In the genomic region with DNA sequence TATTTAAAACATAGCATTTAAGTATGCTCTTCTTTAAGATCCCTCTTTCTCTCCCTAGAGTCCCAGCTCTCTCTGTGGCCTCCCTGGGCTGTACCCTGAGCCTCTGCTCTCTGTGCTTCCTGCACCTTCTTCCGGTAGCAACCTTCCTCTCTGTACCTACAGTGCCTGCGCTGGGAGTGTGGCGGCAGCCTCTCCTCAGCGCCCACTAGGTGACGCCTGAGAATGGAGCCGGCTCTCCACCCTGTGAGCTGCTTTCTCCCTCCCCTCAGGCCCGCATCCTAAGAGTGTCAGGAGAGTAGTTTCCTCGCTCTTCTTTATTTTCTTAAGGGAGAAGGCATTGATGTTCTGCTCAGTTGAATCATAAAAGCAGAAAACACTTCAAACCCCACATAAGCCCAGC, we compare ENCODE assay signal across 8 mouse cellular contexts. TPM values are rescaled to one million over a fixed set of nuclear protein-coding genes. Genes with fewer than 3 reads are reported as not detected.
DNase-seq lines count a peak whose midpoint lies in the region; ATAC-seq lines count a peak whose summit lies in the region.
"Had no signal": no experiment of that assay in that cellular context is flagged by ENCODE, and none has a peak within 500 bp of the region (broad histone marks: within the 10 kb centered on the region; RNA-seq: fewer than 3 reads in every experiment).

No protein-coding gene starts in this region.

- H3K27ac ChIP-seq in neural tube, embryonic 11.5 days (ENCODE audit: low read depth, low read length): no peak overlapping the region
- no peak overlapping the region for H3K27ac ChIP-seq in hindbrain, embryonic 13.5 days
- no peak overlapping the region for H3K27ac ChIP-seq in neural tube, embryonic 14.5 days (ENCODE audit: low read depth, low read length)
- H3K27ac ChIP-seq: lung, embryonic 15.5 days had no signal

- WGBS in neural tube, embryonic 11.5 days: 10% methylated on average over 8 of the region's 8 CpGs
- 7% methylated on average over 8 of the region's 8 CpGs for WGBS in hindbrain, embryonic 13.5 days
- 11% methylated on average over 8 of the region's 8 CpGs for WGBS in neural tube, embryonic 14.5 days

- no peak for ATAC-seq in neural tube, embryonic 11.5 days (ENCODE audit: insufficient read depth, low FRiP score, low TSS enrichment)
- peak; percentile 63 for ATAC-seq in hindbrain, embryonic 13.5 days (ENCODE audit: low FRiP score)
- peak; percentile 96 for ATAC-seq in neural tube, embryonic 14.5 days (ENCODE audit: low read depth)
- ATAC-seq in erythroblast, adult 5-6 weeks (replicated peaks; ENCODE audit: low FRiP score, poor library complexity, severe bottlenecking): no peak

- no peak overlapping the region for H3K4me2 ChIP-seq in neural tube, embryonic 11.5 days (ENCODE audit: low read depth)
- H3K4me2 ChIP-seq in hindbrain, embryonic 13.5 days: no peak overlapping the region
- no peak overlapping the region for H3K4me2 ChIP-seq in neural tube, embryonic 14.5 days (ENCODE audit: low read depth, low read length)
- H3K4me2 ChIP-seq: lung, embryonic 15.5 days had no signal

- H3K9me3 ChIP-seq in neural tube, embryonic 11.5 days (ENCODE audit: control insufficient read depth, low read length): no peaks in the 10 kb centered on the region
- H3K9me3 ChIP-seq in hindbrain, embryonic 13.5 days: no peaks in the 10 kb centered on the region
- H3K9me3 ChIP-seq in neural tube, embryonic 14.5 days (ENCODE audit: control insufficient read depth, low read length): no peaks in the 10 kb centered on the region
- H3K9me3 ChIP-seq: lung, embryonic 15.5 days had no signal

- H3K27me3 ChIP-seq in neural tube, embryonic 11.5 days (ENCODE audit: control insufficient read depth, insufficient read depth, low read length): no peaks in the 10 kb centered on the region
- H3K27me3 ChIP-seq in hindbrain, embryonic 13.5 days: no peaks in the 10 kb centered on the region
- H3K27me3 ChIP-seq in neural tube, embryonic 14.5 days (ENCODE audit: control insufficient read depth, insufficient read depth, low read length): no peaks in the 10 kb centered on the region
- H3K27me3 ChIP-seq: lung, embryonic 15.5 days had no signal

- H3K36me3 ChIP-seq in neural tube, embryonic 11.5 days (ENCODE audit: control insufficient read depth, insufficient read depth, low read length): no peaks in the 10 kb centered on the region
- H3K36me3 ChIP-seq in hindbrain, embryonic 13.5 days: no peaks in the 10 kb centered on the region
- H3K36me3 ChIP-seq in neural tube, embryonic 14.5 days (ENCODE audit: control insufficient read depth, insufficient read depth, low read length): no peaks in the 10 kb centered on the region
- H3K36me3 ChIP-seq: lung, embryonic 15.5 days had no signal

- DNase-seq in neural tube, embryonic 11.5 days (ENCODE audit: low spot score): peak; percentile 43
- no peak for DNase-seq in neural tube, embryonic 10.5 days (ENCODE audit: extremely low spot score, low spot score)
- peak; percentile 12 for DNase-seq in embryo, embryonic 9.5 days (ENCODE audit: extremely low spot score)
- DNase-seq in layer of hippocampus, postnatal 10 days (ENCODE audit: low spot score in 2 of 2): peak; percentile 34 to 56

- no peak overlapping the region for H3K4me3 ChIP-seq in neural tube, embryonic 11.5 days (ENCODE audit: low read depth, low read length)
- no peak overlapping the region for H3K4me3 ChIP-seq in hindbrain, embryonic 13.5 days
- H3K4me3 ChIP-seq in neural tube, embryonic 14.5 days (ENCODE audit: low read depth, low read length): no peak overlapping the region
- H3K4me3 ChIP-seq: lung, embryonic 15.5 days had no signal

- no peaks in the 10 kb centered on the region for H3K4me1 ChIP-seq in neural tube, embryonic 11.5 days (ENCODE audit: control insufficient read depth, insufficient read depth, low read length)
- H3K4me1 ChIP-seq in hindbrain, embryonic 13.5 days (replicated peaks): no peaks in the 10 kb centered on the region
- H3K4me1 ChIP-seq in neural tube, embryonic 14.5 days (ENCODE audit: control insufficient read depth, insufficient read depth, low read length): no peaks in the 10 kb centered on the region; the same call in 1 of the 2 replicates
- H3K4me1 ChIP-seq: lung, embryonic 15.5 days had no signal

- no peak overlapping the region for H3K9ac ChIP-seq in neural tube, embryonic 11.5 days (ENCODE audit: low read length)
- no peak overlapping the region for H3K9ac ChIP-seq in hindbrain, embryonic 13.5 days
- no peak overlapping the region for H3K9ac ChIP-seq in neural tube, embryonic 14.5 days (replicated peaks; ENCODE audit: low read depth, low read length)
- H3K9ac ChIP-seq: lung, embryonic 15.5 days had no signal

RNA-seq across cellular contexts. Expression of gene Dmrt2, which starts 41.2 kb away (rescaled TPM):
- 15.4 and 19.7 TPM in 2 replicates for polyA plus RNA-seq in neural tube, embryonic 11.5 days (2014; fragmentation: Nextera tagmentation; extraction: Ambion mirVana)
- polyA plus RNA-seq in hindbrain, embryonic 13.5 days (2015; fragmentation: Nextera tagmentation; extraction: Ambion mirVana): 0.09 and 0.13 TPM in 2 replicates
- total RNA-seq in layer of hippocampus, postnatal 10 days (2021): 1 to 10 TPM; 1.8 to 3.2 TPM
- polyA plus RNA-seq in neural tube, embryonic 14.5 days (2014; fragmentation: Nextera tagmentation; extraction: Ambion mirVana): 0.13 and 0.22 TPM in 2 replicates
- not detected in 2 replicates for total RNA-seq in erythroblast, adult 5-6 weeks (2015; ENCODE audit: low replicate concordance)
- not detected in 2 replicates for total RNA-seq in erythroblast, adult 5-6 weeks (2017; ENCODE audit: low replicate concordance)

Comparison
In these comparisons a context has a peak if more than half of its experiments do, and no peak if none do; other contexts are left out.
1. ATAC-seq: peak in hindbrain, embryonic 13.5 days (single experiment) and neural tube, embryonic 14.5 days (single experiment); none in neural tube, embryonic 11.5 days (single experiment) and erythroblast, adult 5-6 weeks (single experiment).
2. RNA of gene Dmrt2, which starts 41.2 kb away (polyA plus RNA-seq): 15.4 to 19.7 TPM in neural tube, embryonic 11.5 days; 0.13 to 0.22 TPM in neural tube, embryonic 14.5 days and 0.09 to 0.13 TPM in hindbrain, embryonic 13.5 days; every median in the first group is over 10 times any median in the second.